Mouse (Mus musculus) forebrain, embryonic 16.5 days (tissue): ENCODE measurements around the gene Sugct. TPM values are rescaled to one million over a fixed set of nuclear protein-coding genes. Genes with fewer than 3 reads are reported as not detected.

Source experiments
- ATAC-seq: fragments of 200-750 bp; cut with Nextera tagmentation; 2 replicates; pipeline ENCODE4 v1.8.0; 2017; ENCODE audit warnings: mild to moderate bottlenecking, moderate library complexity
- H3K27ac ChIP-seq: fragments of 300-500 bp; sonication (generic); 2 replicates; pipeline ENCODE4 v1.5.1; 2014; ENCODE audit warnings: low read length, control low read depth
- H3K27me3 ChIP-seq: fragments of 300-500 bp; sonication (generic); replicated peaks from 2 replicates; pipeline ENCODE4 v1.6.1; 2014; ENCODE audit warnings: low read length; ENCODE audit not compliant: control insufficient read depth, insufficient read depth
- H3K36me3 ChIP-seq: fragments of 300-500 bp; sonication (generic); 2 replicates; pipeline ENCODE4 v1.6.1; 2014; ENCODE audit not compliant: control insufficient read depth, insufficient read depth
- H3K4me1 ChIP-seq: fragments of 300-500 bp; sonication (generic); replicated peaks from 2 replicates; pipeline ENCODE4 v1.6.1; 2014; ENCODE audit warnings: low read length; ENCODE audit not compliant: control insufficient read depth, insufficient read depth
- H3K4me2 ChIP-seq: fragments of 300-500 bp; sonication (generic); 2 replicates; pipeline ENCODE4 v1.6.1; 2014; ENCODE audit warnings: mild to moderate bottlenecking, low read length, control low read depth
- H3K4me3 ChIP-seq: fragments of 300-500 bp; sonication (generic); replicated peaks from 2 replicates; pipeline ENCODE4 v1.5.1; 2014; ENCODE audit warnings: mild to moderate bottlenecking, low read length, control low read depth
- H3K9ac ChIP-seq: fragments of 300-500 bp; sonication (generic); replicated peaks from 2 replicates; pipeline ENCODE4 v1.6.1; 2014; ENCODE audit warnings: low read depth, low read length, control low read depth
- H3K9me3 ChIP-seq: fragments of 300-500 bp; sonication (generic); 2 replicates; pipeline ENCODE4 v1.6.1; 2016; ENCODE audit warnings: low read length; ENCODE audit not compliant: control insufficient read depth
- WGBS: fragments of 180-500 bp; shearing (Covaris S2); extraction: QIAGEN DNeasy Blood & Tissue Kit; methylation state at CpG from one replicate; pipeline ENCODE4 v1.1.7; 2014; 5-methylcytosine and 5-hydroxymethylcytosine counted together
- polyA plus RNA-seq: library from polyadenylated mRNA; unstranded; fragments of >200 nt; fragmentation: Nextera tagmentation; extraction: Ambion mirVana; gene quantifications from 2 replicates; pipeline ENCODE4 v1.2.1, GENCODE M21; 2015

Sugct gene
- polyA plus RNA-seq, 1 experiment from 2014 or later = 2.4 TPM

GRCm38 (mm10) chr13:17037899-17038298 is 657.5 kb downstream of the Sugct start:
- no peak overlapping the region for H3K27ac ChIP-seq
- H3K9me3 ChIP-seq = no peaks in the 10 kb centered on the region
- no peak overlapping the region for H3K9ac ChIP-seq
- H3K4me2 ChIP-seq = no peak overlapping the region
- no peaks in the 10 kb centered on the region for H3K36me3 ChIP-seq
- no peaks in the 10 kb centered on the region for H3K27me3 ChIP-seq
- ATAC-seq = no peak
- H3K4me1 ChIP-seq = no peaks in the 10 kb centered on the region
- H3K4me3 ChIP-seq = no peak overlapping the region
- WGBS = 78% methylated on average over 3 of the region's 3 CpGs

- H3K9me3 ChIP-seq = no peaks in the 10 kb centered on the region
- no peak overlapping the region for H3K4me3 ChIP-seq
- H3K27ac ChIP-seq = no peak overlapping the region
- no peaks in the 10 kb centered on the region for H3K27me3 ChIP-seq
- WGBS = 82% methylated on average over 1 of the region's 1 CpGs
- ATAC-seq = no peak
- no peaks in the 10 kb centered on the region for H3K36me3 ChIP-seq
- H3K9ac ChIP-seq = no peak overlapping the region
- no peak overlapping the region for H3K4me2 ChIP-seq
- no peaks in the 10 kb centered on the region for H3K4me1 ChIP-seq
Measured at GRCm38 (mm10) chr13:17030761-17031160, 664.6 kb downstream of the Sugct start.

GRCm38 (mm10) chr13:17028595-17028994 is 666.8 kb downstream of the Sugct start:
- Histone ChIP-seq H3K27ac (no peak overlapping the region), H3K9ac (no peak overlapping the region), H3K9me3 (no peaks in the 10 kb centered on the region), H3K4me3 (no peak overlapping the region), H3K4me2 (no peak overlapping the region), H3K36me3 (no peaks in the 10 kb centered on the region), H3K27me3 (no peaks in the 10 kb centered on the region), H3K4me1 (no peaks in the 10 kb centered on the region)
- ATAC-seq = no peak
- WGBS = 58% methylated on average over 3 of the region's 3 CpGs

GRCm38 (mm10) chr13:17027846-17028529 is 667.4 kb downstream of the Sugct start:
- no peaks in the 10 kb centered on the region for H3K9me3 ChIP-seq
- H3K27ac ChIP-seq = no peak overlapping the region
- no peaks in the 10 kb centered on the region for H3K36me3 ChIP-seq
- H3K27me3 ChIP-seq = no peaks in the 10 kb centered on the region
- ATAC-seq = no peak
- no peak overlapping the region for H3K4me3 ChIP-seq
- H3K4me2 ChIP-seq = no peak overlapping the region
- WGBS = 90% methylated on average over 4 of the region's 4 CpGs
- no peaks in the 10 kb centered on the region for H3K4me1 ChIP-seq
- H3K9ac ChIP-seq = no peak overlapping the region

GRCm38 (mm10) chr13:17027001-17027400 is 668.4 kb downstream of the Sugct start:
- Histone ChIP-seq H3K27ac (no peak overlapping the region), H3K9ac (no peak overlapping the region), H3K4me3 (no peak overlapping the region), H3K27me3 (no peaks in the 10 kb centered on the region), H3K4me1 (no peaks in the 10 kb centered on the region), H3K36me3 (no peaks in the 10 kb centered on the region), H3K4me2 (no peak overlapping the region), H3K9me3 (no peaks in the 10 kb centered on the region)
- WGBS = 62% methylated on average over 2 of the region's 2 CpGs
- no peak for ATAC-seq

GRCm38 (mm10) chr13:16996464-16996863 is 698.9 kb downstream of the Sugct start:
- H3K4me1 ChIP-seq = no peaks in the 10 kb centered on the region
- no peaks in the 10 kb centered on the region for H3K36me3 ChIP-seq
- no peaks in the 10 kb centered on the region for H3K27me3 ChIP-seq
- H3K4me2 ChIP-seq = no peak overlapping the region
- no peak overlapping the region for H3K4me3 ChIP-seq
- 81% methylated on average over 2 of the region's 2 CpGs for WGBS
- H3K9me3 ChIP-seq = no peaks in the 10 kb centered on the region
- no peak overlapping the region for H3K9ac ChIP-seq
- H3K27ac ChIP-seq = no peak overlapping the region
- no peak for ATAC-seq

- 87% methylated on average over 3 of the region's 3 CpGs for WGBS
- Histone ChIP-seq H3K4me3 (no peak overlapping the region), H3K27me3 (no peaks in the 10 kb centered on the region), H3K9me3 (no peaks in the 10 kb centered on the region), H3K4me1 (no peaks in the 10 kb centered on the region), H3K27ac (no peak overlapping the region), H3K36me3 (no peaks in the 10 kb centered on the region), H3K9ac (no peak overlapping the region), H3K4me2 (no peak overlapping the region)
- no peak for ATAC-seq
Measured at GRCm38 (mm10) chr13:16995321-16995720, 700.0 kb downstream of the Sugct start.

- Histone ChIP-seq H3K9ac (no peak overlapping the region), H3K4me3 (no peak overlapping the region), H3K9me3 (no peaks in the 10 kb centered on the region), H3K27ac (no peak overlapping the region), H3K36me3 (no peaks in the 10 kb centered on the region), H3K4me1 (peaks cover 2% of the 10 kb centered on the region; the same call in 1 of the 2 replicates), H3K4me2 (no peak overlapping the region), H3K27me3 (no peaks in the 10 kb centered on the region)
- WGBS = 51% methylated on average over 6 of the region's 6 CpGs
- ATAC-seq = peak; percentile 72
Measured at GRCm38 (mm10) chr13:16977743-16978142, 717.6 kb downstream of the Sugct start.

- no peak overlapping the region for H3K4me2 ChIP-seq
- no peak for ATAC-seq
- H3K27me3 ChIP-seq = no peaks in the 10 kb centered on the region
- no peak overlapping the region for H3K4me3 ChIP-seq
- 75% methylated on average over 2 of the region's 2 CpGs for WGBS
- H3K4me1 ChIP-seq = no peaks in the 10 kb centered on the region
- H3K9ac ChIP-seq = no peak overlapping the region
- no peaks in the 10 kb centered on the region for H3K36me3 ChIP-seq
- no peak overlapping the region for H3K27ac ChIP-seq
- H3K9me3 ChIP-seq = no peaks in the 10 kb centered on the region
Measured at GRCm38 (mm10) chr13:16971277-16971676, 724.1 kb downstream of the Sugct start.

GRCm38 (mm10) chr13:16968995-16969394 is 726.4 kb downstream of the Sugct start:
- 91% methylated on average over 5 of the region's 5 CpGs for WGBS
- no peak overlapping the region for H3K27ac ChIP-seq
- no peaks in the 10 kb centered on the region for H3K36me3 ChIP-seq

More at GRCm38 (mm10) chr13:16968995-16969394, 726.4 kb downstream of the Sugct start:
- ATAC-seq = no peak
- Histone ChIP-seq H3K9me3 (no peaks in the 10 kb centered on the region), H3K9ac (no peak overlapping the region), H3K4me1 (no peaks in the 10 kb centered on the region), H3K4me3 (no peak overlapping the region), H3K4me2 (no peak overlapping the region), H3K27me3 (no peaks in the 10 kb centered on the region)
